Mouse (Mus musculus) bone marrow macrophage, adult 2 months (primary cell): ENCODE results near the gene Fut11. TPM values are rescaled to one million over a fixed set of nuclear protein-coding genes. Genes with fewer than 3 reads are reported as not detected.

Source experiments
- H3K27ac ChIP-seq: 2 replicates; pipeline ENCODE4 v1.5.1; 2012; ENCODE audit warnings: low read depth, low read length; ENCODE audit not compliant: insufficient read depth
- H3K4me1 ChIP-seq: 2 replicates; pipeline ENCODE4 v1.6.1; 2012; ENCODE audit warnings: low read length; ENCODE audit not compliant: control insufficient read depth, insufficient read depth
- H3K4me3 ChIP-seq: 2 replicates; pipeline ENCODE4 v1.5.1; 2012; ENCODE audit warnings: mild to moderate bottlenecking, low read length, moderate library complexity; ENCODE audit not compliant: insufficient read depth
- CTCF ChIP-seq: IDR thresholded peaks from 2 replicates; pipeline ENCODE4 v1.5.1; 2012; ENCODE audit warnings: low read depth, mild to moderate bottlenecking, low read length, moderate library complexity
- POLR2A ChIP-seq: IDR thresholded peaks from 2 replicates; pipeline ENCODE4 v1.6.1; 2012; ENCODE audit warnings: mild to moderate bottlenecking, low read depth, low read length, borderline replicate concordance
- polyA plus RNA-seq: library from polyadenylated mRNA; stranded (reverse); fragments of >200 nt; gene quantifications from 2 replicates; pipeline ENCODE4 v1.2.4, GENCODE M21; 2012; ENCODE audit not compliant: missing spikeins, insufficient read depth, insufficient read length

The Fut11 gene
- polyA plus RNA-seq, 1 experiment = 19.0 TPM

- peaks cover 26% of the 10 kb centered on the region for H3K4me1 ChIP-seq
- no peak for TF ChIP-seq POLR2A
- H3K27ac ChIP-seq = no peak overlapping the region
- no peak overlapping the region for H3K4me3 ChIP-seq
Observed at GRCm38 (mm10) chr14:20658902-20659301, 35.9 kb upstream of the Fut11 start.

GRCm38 (mm10) chr14:20659687-20660086 is 35.1 kb upstream of the Fut11 start:
- Histone ChIP-seq H3K27ac (no peak overlapping the region), H3K4me3 (no peak overlapping the region), H3K4me1 (peaks cover 20% of the 10 kb centered on the region)
- TF ChIP-seq CTCF (no peak), POLR2A (no peak)

GRCm38 (mm10) chr14:20660827-20661660 is 33.7 kb upstream of the Fut11 start:
- TF ChIP-seq CTCF (peak; percentile 43), POLR2A (no peak)
- Histone ChIP-seq H3K4me1 (peaks cover 8% of the 10 kb centered on the region), H3K27ac (no peak overlapping the region), H3K4me3 (peak overlapping the region; percentile 62)

GRCm38 (mm10) chr14:20661661-20662331 is 33.0 kb upstream of the Fut11 start:
- TF ChIP-seq CTCF (no peak), POLR2A (no peak)
- Histone ChIP-seq H3K27ac (no peak overlapping the region), H3K4me1 (peaks cover 4% of the 10 kb centered on the region), H3K4me3 (peak overlapping the region; percentile 62)

- no peak overlapping the region for H3K27ac ChIP-seq
- TF ChIP-seq POLR2A (no peak), CTCF (no peak)
Observed at GRCm38 (mm10) chr14:20662740-20663139, 32.0 kb upstream of the Fut11 start.

GRCm38 (mm10) chr14:20663601-20664000 is 31.2 kb upstream of the Fut11 start:
- H3K4me1 ChIP-seq = peaks cover 4% of the 10 kb centered on the region
- H3K4me3 ChIP-seq = no peak overlapping the region
- no peak overlapping the region for H3K27ac ChIP-seq
- no peak for TF ChIP-seq CTCF
- no peak for TF ChIP-seq POLR2A

More at GRCm38 (mm10) chr14:20662740-20663139, 32.0 kb upstream of the Fut11 start:
- no peak overlapping the region for H3K4me3 ChIP-seq
- peaks cover 4% of the 10 kb centered on the region for H3K4me1 ChIP-seq

- Histone ChIP-seq H3K4me1 (peaks cover 4% of the 10 kb centered on the region), H3K27ac (no peak overlapping the region), H3K4me3 (no peak overlapping the region)
- TF ChIP-seq CTCF (no peak), POLR2A (no peak)
Observed at GRCm38 (mm10) chr14:20664436-20664835, 30.3 kb upstream of the Fut11 start.

GRCm38 (mm10) chr14:20667469-20667868 is 27.3 kb upstream of the Fut11 start:
- H3K4me1 ChIP-seq = no peaks in the 10 kb centered on the region
- no peak overlapping the region for H3K27ac ChIP-seq
- TF ChIP-seq CTCF (no peak), POLR2A (no peak)
- H3K4me3 ChIP-seq = no peak overlapping the region

GRCm38 (mm10) chr14:20668154-20668810 is 26.5 kb upstream of the Fut11 start, which contains the start of gene Synpo2l:
Gene Synpo2l (minus strand): TSS chr14:20668354.
- Histone ChIP-seq H3K4me3 (no peak within 1 kb of the TSS), H3K4me1 (peaks cover 1% of the 10 kb centered on the region; the same call in 1 of the 2 replicates), H3K27ac (no peak within 1 kb of the TSS)
- TF ChIP-seq POLR2A = no peak
- no peak for TF ChIP-seq CTCF

GRCm38 (mm10) chr14:20672990-20673389 is 21.8 kb upstream of the Fut11 start:
- H3K4me1 ChIP-seq = peaks cover 4% of the 10 kb centered on the region; the same call in 1 of the 2 replicates
- no peak overlapping the region for H3K4me3 ChIP-seq
- peak overlapping the region; percentile 13; the same call in 1 of the 2 replicates for H3K27ac ChIP-seq
- TF ChIP-seq CTCF = no peak
- TF ChIP-seq POLR2A = no peak

GRCm38 (mm10) chr14:20673735-20674063 is 21.1 kb upstream of the Fut11 start:
- peak overlapping the region; percentile 61 for H3K27ac ChIP-seq

More at GRCm38 (mm10) chr14:20673735-20674063, 21.1 kb upstream of the Fut11 start:
- Histone ChIP-seq H3K4me3 (peak overlapping the region; percentile 36), H3K4me1 (peaks cover 4% of the 10 kb centered on the region; the same call in 1 of the 2 replicates)
- TF ChIP-seq POLR2A (no peak), CTCF (no peak)
